Mouse (Mus musculus) olfactory bulb, adult 2 months (tissue): Measurements from ENCODE around the gene Spag4. TPM values are rescaled to one million over a fixed set of nuclear protein-coding genes. Genes with fewer than 3 reads are reported as not detected.
"Not testable (repeated sequence)": the region's sequence is repeated elsewhere in the genome, so short reads cannot be mapped to it uniquely, and the experiment has no call there.

Experiments used
- H3K27ac ChIP-seq: fragments of 200-500 bp; 2 replicates; pipeline ENCODE4 v1.5.1; 2012; ENCODE audit warnings: low read depth, low read length; ENCODE audit not compliant: insufficient read depth
- H3K4me1 ChIP-seq: fragments of 200-500 bp; 2 replicates; pipeline ENCODE4 v1.6.1; 2012; ENCODE audit warnings: low read length; ENCODE audit not compliant: control insufficient read depth, insufficient read depth
- H3K4me3 ChIP-seq: fragments of 200-500 bp; 2 replicates; pipeline ENCODE4 v1.5.1; 2012; ENCODE audit warnings: mild to moderate bottlenecking, low read depth, low read length, moderate library complexity; ENCODE audit not compliant: insufficient read depth
- CTCF ChIP-seq: fragments of 200-500 bp; IDR thresholded peaks from 2 replicates; pipeline ENCODE4 v1.5.1; 2012; ENCODE audit warnings: low read depth, mild to moderate bottlenecking, low read length, moderate library complexity; ENCODE audit not compliant: insufficient read depth
- POLR2A ChIP-seq: fragments of 200-500 bp; IDR thresholded peaks from 2 replicates; pipeline ENCODE4 v1.6.1; 2012; ENCODE audit warnings: mild to moderate bottlenecking, low read depth, low read length, moderate library complexity; ENCODE audit not compliant: insufficient read depth
- WGBS: fragments of 180-500 bp; shearing (Covaris S2); methylation state at CpG from one replicate; pipeline ENCODE4 v1.1.7; 2018; 5-methylcytosine and 5-hydroxymethylcytosine counted together
- polyA plus RNA-seq: library from polyadenylated mRNA; stranded (reverse); fragments of >200 nt; gene quantifications from 2 replicates; pipeline ENCODE4 v1.2.4, GENCODE M21; 2012; ENCODE audit warnings: low replicate concordance; ENCODE audit not compliant: missing spikeins, insufficient read depth, insufficient read length

Spag4 gene
- polyA plus RNA-seq, 1 experiment: not detected

DNA sequence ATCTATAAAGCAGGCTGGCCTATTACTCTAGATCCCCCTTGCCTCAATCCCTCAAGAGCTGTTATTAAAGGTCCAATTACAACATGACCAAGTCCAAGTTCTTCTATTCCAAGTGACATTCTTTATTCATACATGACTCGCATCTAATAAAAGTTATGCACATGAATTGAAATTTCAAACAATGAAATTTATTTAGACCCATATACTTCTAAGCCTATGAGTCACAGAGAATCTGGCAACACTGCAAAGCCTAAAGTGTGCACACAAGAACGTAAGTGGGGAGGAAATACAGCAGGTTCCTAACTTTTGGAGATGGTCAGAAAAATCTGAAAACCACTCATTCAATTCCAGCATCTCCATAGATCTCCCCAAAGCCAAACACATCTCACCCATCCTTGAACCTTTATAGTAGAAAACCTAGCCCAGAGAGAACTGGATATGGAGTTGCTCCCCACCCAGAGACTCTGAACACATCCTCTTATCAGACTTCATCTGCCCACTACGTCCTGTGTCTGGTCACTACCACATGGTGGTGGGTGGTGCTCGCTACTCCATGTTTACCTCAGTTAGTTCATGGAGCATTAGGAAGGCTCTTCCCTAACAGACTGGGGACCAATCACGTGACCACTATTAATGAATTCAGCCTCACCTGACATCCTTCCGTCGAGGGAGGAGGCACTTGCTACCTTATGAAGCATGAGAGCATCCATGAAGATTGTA is 22.6 kb downstream of the Spag4 start:
- WGBS: 86% methylated on average over 7 of the region's 7 CpGs
- H3K4me1 ChIP-seq: peaks cover 5% of the 10 kb centered on the region
- no peak overlapping the region for H3K4me3 ChIP-seq
- no peak overlapping the region for H3K27ac ChIP-seq
- TF ChIP-seq CTCF (no peak), POLR2A (no peak)

DNA sequence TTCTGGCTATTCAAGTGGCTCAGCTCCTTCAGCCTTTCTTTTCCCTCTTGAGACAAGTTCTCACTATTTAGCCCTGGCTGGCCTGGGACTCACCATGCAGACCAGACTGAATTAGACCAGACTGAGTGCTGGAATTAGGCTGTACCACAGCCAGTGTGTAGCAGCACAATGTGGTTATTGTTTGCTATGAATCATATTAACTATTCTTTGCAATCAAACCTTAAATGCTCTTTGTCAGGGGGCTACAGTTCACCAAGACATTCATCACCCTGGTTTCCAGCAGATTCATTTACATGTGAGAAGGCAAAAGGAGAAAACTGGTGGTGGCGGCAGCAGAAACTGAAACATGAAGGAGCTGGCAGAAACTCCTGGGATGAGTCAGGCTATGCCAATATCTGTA is 24.8 kb downstream of the Spag4 start:
- no peak overlapping the region for H3K27ac ChIP-seq
- H3K4me3 ChIP-seq: no peak overlapping the region
- 45% methylated on average over 1 of the region's 1 CpGs for WGBS
- TF ChIP-seq POLR2A (no peak), CTCF (no peak)
- H3K4me1 ChIP-seq: peaks cover 2% of the 10 kb centered on the region

DNA sequence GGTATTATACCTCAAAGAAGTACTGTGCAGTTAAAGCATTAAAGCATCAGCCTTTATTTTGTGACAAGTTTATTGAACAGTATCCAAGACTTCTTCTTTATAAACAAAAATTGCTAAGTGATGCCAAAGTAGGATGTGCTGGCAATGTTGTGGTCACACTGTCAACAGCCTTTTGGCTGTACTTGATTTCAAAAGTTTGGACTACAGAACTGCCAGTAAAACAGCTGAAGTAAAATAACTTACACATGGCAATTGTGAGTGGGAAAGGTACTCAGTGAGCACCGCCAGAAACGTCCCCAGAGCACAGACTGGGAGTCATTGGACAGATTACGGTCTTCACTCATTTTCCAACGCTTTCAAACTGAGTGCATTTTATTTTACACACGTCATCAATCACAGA is 27.0 kb downstream of the Spag4 start:
- H3K27ac ChIP-seq: no peak overlapping the region
- no peaks in the 10 kb centered on the region for H3K4me1 ChIP-seq
- H3K4me3 ChIP-seq: no peak overlapping the region
- WGBS: 53% methylated on average over 5 of the region's 5 CpGs
- TF ChIP-seq POLR2A (no peak), CTCF (no peak)

DNA sequence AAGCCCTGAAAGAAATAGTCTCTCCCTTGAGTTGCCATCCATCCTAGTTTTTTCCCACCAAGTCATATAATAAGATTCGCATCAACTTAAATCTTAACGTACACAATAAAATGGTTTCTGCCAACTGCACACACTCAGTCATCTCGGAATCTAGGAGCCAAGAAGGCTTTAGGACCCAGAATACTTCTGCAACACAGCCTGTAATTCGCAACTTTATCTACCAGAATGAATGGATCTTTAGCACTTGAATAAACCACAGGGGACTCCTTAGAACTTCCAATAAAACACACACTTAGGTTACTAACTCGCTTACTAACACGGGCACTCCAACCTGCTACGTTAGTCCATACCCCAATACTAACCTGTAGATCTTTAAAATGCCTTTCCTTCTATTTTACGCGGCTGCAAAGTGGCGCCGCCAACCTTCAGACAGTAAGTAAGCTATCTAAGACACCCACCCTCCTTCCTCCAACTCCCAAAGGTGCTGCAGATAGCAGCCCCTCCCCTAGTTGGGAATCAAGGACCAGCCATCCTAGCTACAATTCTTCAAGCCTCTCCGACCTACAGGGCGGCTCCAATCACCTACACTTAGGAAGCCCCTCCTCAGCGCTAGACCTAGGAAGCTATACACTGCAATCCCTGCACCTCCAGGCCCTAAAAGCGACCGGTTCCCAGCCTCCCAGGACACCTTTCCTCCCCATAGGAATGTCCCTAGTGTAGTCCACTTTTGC is 45.8 kb downstream of the Spag4 start:
- Histone ChIP-seq H3K27ac (0 out of 2 replicates have a peak overlapping the region, but pooled peaks have one; percentile 87), H3K4me3 (peak overlapping the region; percentile 85), H3K4me1 (peaks cover 2% of the 10 kb centered on the region; the same call in 1 of the 2 replicates)
- WGBS: under 1% methylated on average over 16 of the region's 16 CpGs
- no peak for TF ChIP-seq CTCF
- TF ChIP-seq POLR2A: no peak

DNA sequence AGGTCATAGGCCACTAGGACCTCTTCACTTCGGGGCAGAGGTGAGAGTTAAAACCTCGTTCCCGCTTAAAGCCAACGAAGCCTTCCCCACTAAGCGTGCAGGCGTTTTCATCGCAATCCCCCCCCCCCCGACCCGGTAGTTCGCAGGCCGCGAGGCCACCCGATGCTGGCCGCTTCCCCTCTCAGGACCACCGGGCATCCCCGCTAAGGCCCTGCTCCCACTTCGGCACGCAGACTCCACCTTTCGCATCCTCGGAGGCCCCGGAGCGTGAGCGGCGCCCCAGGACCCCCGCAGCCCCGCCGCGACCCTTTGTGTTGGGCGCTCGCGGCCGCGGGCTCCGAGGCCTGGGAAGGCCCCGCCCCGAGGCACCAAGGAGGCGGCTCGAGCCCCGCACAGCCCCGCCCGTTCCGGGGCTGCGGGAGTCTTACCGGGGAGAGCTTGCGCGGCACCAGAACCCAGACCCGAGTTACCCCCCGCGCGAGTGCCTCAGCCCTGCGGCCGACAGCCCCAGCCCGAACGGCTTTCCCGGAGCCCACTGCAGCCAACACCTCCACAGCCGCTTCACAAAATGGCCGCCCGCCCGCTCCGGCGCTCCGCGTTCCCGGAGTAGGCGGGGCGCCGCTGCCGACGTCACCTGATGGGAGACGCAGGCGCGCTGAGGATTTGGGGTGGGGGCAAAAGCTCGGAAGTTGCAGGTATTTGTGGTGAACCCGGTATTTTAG is 46.5 kb downstream of the Spag4 start, which contains the start of the genes Cpne1 and Rbm12:
Cpne1 (minus strand) TSS at position 608 of the 722 bp plus-strand sequence.
Rbm12 (minus strand) TSS at position 621 of the 722 bp plus-strand sequence.
- peak within 1 kb of the TSS; percentile 85 for H3K4me3 ChIP-seq
- under 1% methylated on average over 74 of the region's 74 CpGs for WGBS
- TF ChIP-seq CTCF (no peak), POLR2A (peak; percentile 92)
- H3K4me1 ChIP-seq: peaks cover 2% of the 10 kb centered on the region; the same call in 1 of the 2 replicates
- peak within 1 kb of the TSS; percentile 87 for H3K27ac ChIP-seq

DNA sequence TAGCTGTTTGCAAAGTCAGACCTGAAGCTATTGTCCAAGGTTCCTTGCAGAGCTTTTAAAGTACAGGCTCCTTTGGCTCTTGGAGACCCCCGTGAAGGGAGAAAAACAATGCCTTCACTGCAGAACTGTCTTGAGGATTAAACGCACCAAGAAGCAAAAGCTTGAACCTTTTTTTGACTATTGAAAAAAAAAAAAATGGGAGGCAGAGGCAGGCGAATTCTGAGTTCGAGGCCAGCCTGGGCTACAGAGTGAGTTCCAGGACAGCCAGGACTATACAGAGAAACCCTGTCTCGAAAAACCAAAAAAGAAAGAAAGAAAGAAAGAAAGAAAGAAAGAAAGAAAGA is 47.1 kb downstream of the Spag4 start:
- Histone ChIP-seq H3K27ac (peak overlapping the region; percentile 10; the same call in 1 of the 2 replicates), H3K4me3 (peak overlapping the region; percentile 85)
- H3K4me1 ChIP-seq: not testable (repeated sequence)
- WGBS: 13% methylated on average over 5 of the region's 5 CpGs

DNA sequence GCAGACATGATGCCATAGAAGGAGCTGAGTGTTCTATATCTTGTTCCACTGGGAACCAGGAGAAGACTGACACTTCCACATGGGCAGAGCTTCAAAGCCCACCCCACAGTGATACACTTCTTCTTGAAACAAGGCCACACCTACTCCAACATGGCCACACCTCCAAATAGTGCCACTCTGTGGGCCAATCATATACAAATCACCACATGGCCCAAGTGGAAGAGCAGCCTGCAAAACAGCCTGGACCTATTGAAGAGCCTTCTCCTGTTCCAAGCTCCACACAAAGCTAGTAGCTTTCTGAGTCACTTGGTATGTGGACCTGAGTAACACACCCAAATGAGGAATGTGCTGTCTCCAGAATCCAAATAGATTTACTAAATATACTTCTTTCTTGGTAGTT is 54.6 kb downstream of the Spag4 start:
- H3K4me1 ChIP-seq: no peaks in the 10 kb centered on the region; the same call in 1 of the 2 replicates
- no peak overlapping the region for H3K4me3 ChIP-seq
- no peak for TF ChIP-seq CTCF
- TF ChIP-seq POLR2A: no peak

More for the DNA sequence above, 54.6 kb downstream of the Spag4 start:
- H3K27ac ChIP-seq: no peak overlapping the region

Other genes with a start within 250 kb of the Spag4 start
- not detected in 2 replicates for gene BC029722, start 245.7 kb upstream of the Spag4 start, polyA plus RNA-seq
- not detected in 2 replicates for gene Eif6, start 238.2 kb upstream of the Spag4 start, polyA plus RNA-seq
- gene Fam83c, start 230.3 kb upstream of the Spag4 start, polyA plus RNA-seq: not detected in 2 replicates
- 136 TPM in 1 of 2 replicates, not detected in the other for gene Uqcc1, start 134.9 kb upstream of the Spag4 start, polyA plus RNA-seq
- not detected in 2 replicates for gene Gm15557, start 124.4 kb upstream of the Spag4 start, polyA plus RNA-seq
- gene Gdf5, start 119.8 kb upstream of the Spag4 start, polyA plus RNA-seq: not detected in 2 replicates
- not detected in 2 replicates for gene Cep250, start 108.7 kb upstream of the Spag4 start, polyA plus RNA-seq
- not detected in 2 replicates for gene 6430550D23Rik, start 57.2 kb upstream of the Spag4 start, polyA plus RNA-seq
- not detected in 2 replicates for gene Ergic3, start 57.1 kb upstream of the Spag4 start, polyA plus RNA-seq
- gene Fer1l4, start 12.2 kb upstream of the Spag4 start, polyA plus RNA-seq: not detected in 2 replicates
- gene Cpne1, start 46.8 kb downstream of the Spag4 start, polyA plus RNA-seq: not detected in 2 replicates
- 391 TPM in 1 of 2 replicates, not detected in the other for gene Rbm12, start 46.8 kb downstream of the Spag4 start, polyA plus RNA-seq
- not detected in 2 replicates for gene Gm28036, start 61.9 kb downstream of the Spag4 start, polyA plus RNA-seq
- gene Romo1, start 78.9 kb downstream of the Spag4 start, polyA plus RNA-seq: not detected in 2 replicates
- gene Nfs1, start 79.0 kb downstream of the Spag4 start, polyA plus RNA-seq: not detected in 2 replicates
- gene Rbm39, start 115.1 kb downstream of the Spag4 start, polyA plus RNA-seq: 643 TPM in 1 of 2 replicates, not detected in the other
- gene Phf20, start 131.3 kb downstream of the Spag4 start, polyA plus RNA-seq: 586 TPM in 1 of 2 replicates, not detected in the other
- not detected in 2 replicates for gene Cnbd2, start 247.1 kb downstream of the Spag4 start, polyA plus RNA-seq
- gene Scand1, start 247.5 kb downstream of the Spag4 start, polyA plus RNA-seq: not detected in 2 replicates